Mouse (Mus musculus) layer of hippocampus, postnatal 36 days (tissue): ENCODE data around the gene Nupl1. TPM values are rescaled to one million over a fixed set of nuclear protein-coding genes. Genes with fewer than 3 reads are reported as not detected.

Source experiments
- DNase-seq, 2 experiments: peaks; one replicate each; pipeline ENCODE4 v3.0.0; 2022
- microRNA-seq, 2 experiments: library from miRNA; unstranded; fragments of <30 nt; microRNA quantifications; one replicate each; pipeline ENCODE4 v1.2.0; 2021
- total RNA-seq, 2 experiments: library from RNA; stranded (reverse); gene quantifications; 2 replicates each; pipeline ENCODE4 v1.2.3; 2021

Gene Nupl1
- total RNA-seq, 2 experiments from 2014 or later, result not detected

DNA sequence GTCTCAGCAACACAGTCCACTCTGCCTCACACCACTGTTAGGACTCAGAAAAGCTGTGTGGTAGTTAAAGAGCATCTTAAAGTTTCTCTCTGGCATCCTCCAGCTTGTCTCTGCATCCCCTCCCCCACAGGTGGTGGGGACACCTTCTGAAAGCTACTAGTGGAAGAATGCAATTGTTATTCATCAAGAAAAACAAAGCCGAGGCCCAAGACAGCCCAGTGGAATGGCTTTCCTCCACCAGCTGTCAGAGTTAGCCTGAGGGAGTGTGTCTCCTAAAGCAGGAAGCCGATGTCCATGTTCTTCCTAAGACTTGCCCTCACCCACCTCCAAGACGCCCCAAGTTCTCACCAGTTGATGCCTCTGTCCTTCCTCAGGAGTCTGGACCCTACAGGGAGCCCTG is 102.3 kb downstream of the Nupl1 start:
- DNase-seq, result no peak

DNA sequence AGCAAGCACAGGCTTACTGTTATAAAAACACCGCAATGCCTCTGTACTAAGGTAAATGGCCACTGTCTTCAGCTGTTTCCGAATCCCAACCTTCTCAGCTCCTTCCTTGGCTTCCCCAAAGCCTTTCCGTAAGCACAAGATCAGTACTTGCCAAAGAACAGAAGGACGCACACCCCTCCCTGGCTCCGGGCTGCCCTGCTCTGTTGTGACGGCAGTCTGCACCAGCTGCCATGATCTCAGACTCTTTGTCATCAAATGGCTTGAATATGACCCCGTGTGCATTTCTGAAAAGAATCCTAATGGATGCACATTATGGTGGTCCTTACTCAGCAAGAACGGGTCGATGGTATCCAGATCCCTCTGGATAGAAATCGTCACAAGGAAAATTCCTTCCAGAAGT is 108.0 kb downstream of the Nupl1 start:
- DNase-seq, result no peak

- DNase-seq, result no peak
Observed at GRCm38 (mm10) chr14:60138339-60138738, 112.9 kb downstream of the Nupl1 start.

- no peak for DNase-seq
Observed at GRCm38 (mm10) chr14:60137812-60138211, 113.4 kb downstream of the Nupl1 start.

GRCm38 (mm10) chr14:60135801-60136200 is 115.4 kb downstream of the Nupl1 start:
- no peak for DNase-seq

DNA sequence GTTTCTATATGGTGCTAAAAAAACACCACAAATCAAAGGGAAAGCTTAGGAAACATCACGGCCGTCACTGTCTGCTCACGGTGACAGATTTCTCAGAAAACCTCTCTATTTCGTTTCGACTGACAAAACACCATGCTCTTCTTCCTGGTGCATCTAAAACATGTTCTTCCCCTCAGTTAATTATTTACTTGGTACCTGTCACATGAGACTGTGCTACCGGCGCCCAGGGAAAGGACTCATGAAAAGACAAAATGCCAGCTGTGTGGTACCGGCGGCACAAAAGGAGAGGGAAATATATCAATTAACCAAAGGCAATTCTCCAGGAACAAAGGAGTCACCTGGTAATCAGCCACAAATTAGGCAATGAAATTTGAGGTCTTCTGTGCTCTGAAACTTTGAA is 116.5 kb downstream of the Nupl1 start:
- no peak for DNase-seq

Small RNAs within 50 kb of the gene (microRNA-seq; reads per million reads assigned to microRNA genes)
- 0 reads per million in 2 experiments for gene Mir719

Other genes starting within 250 kb of the Nupl1 start
- 10 to 100 TPM; 45.1 to 51.3 TPM for gene Atp8a2, start 54.3 kb downstream of the Nupl1 start, total RNA-seq
- gene Gm49336, start 76 bp upstream of the Nupl1 start, total RNA-seq, result 10 to 100 TPM; 70.5 to 75.3 TPM
- 100 to 1,000 TPM; 109 to 110 TPM for gene Mtmr6, start 13.8 kb upstream of the Nupl1 start, total RNA-seq
- 10 to 100 TPM; 50.8 to 51.0 TPM for gene Amer2, start 121.8 kb upstream of the Nupl1 start, total RNA-seq